Mouse (Mus musculus) embryonic facial prominence, embryonic 11.5 days (tissue): ENCODE measurements at regions not wholly inside any gene's neighbourhood (a gene's known extent, or its start where the extent isn't known, plus 50 kb on each side); places are given as distances from the start of the nearest gene placed in this dataset.

Experiments used
- ATAC-seq: fragments of 200-750 bp; cut with Nextera tagmentation; replicated peaks from 2 replicates; pipeline ENCODE4 v1.8.0; 2017; ENCODE audit warnings: low read depth; ENCODE audit not compliant: insufficient number of reproducible peaks, low FRiP score, low TSS enrichment
- DNase-seq: peaks from one replicate; pipeline ENCODE4 v3.0.0-alpha.2; 2015; ENCODE audit warnings: low spot score
- H3K27ac ChIP-seq: fragments of 300-500 bp; sonication (generic); replicated peaks from 2 replicates; pipeline ENCODE4 v1.5.1; 2014; ENCODE audit warnings: mild to moderate bottlenecking, low read depth, low read length, control low read depth
- H3K27me3 ChIP-seq: fragments of 300-500 bp; sonication (generic); 2 replicates; pipeline ENCODE4 v1.6.1; 2014; ENCODE audit warnings: mild to moderate bottlenecking, low read length, moderate library complexity, mixed read lengths; ENCODE audit not compliant: control insufficient read depth, insufficient read depth
- H3K36me3 ChIP-seq: fragments of 300-500 bp; sonication (generic); replicated peaks from 2 replicates; pipeline ENCODE4 v1.6.1; 2014; ENCODE audit warnings: low read depth, mild to moderate bottlenecking, low read length, moderate library complexity, mixed read lengths; ENCODE audit not compliant: control insufficient read depth, insufficient read depth
- H3K4me1 ChIP-seq: fragments of 300-500 bp; sonication (generic); 2 replicates; pipeline ENCODE4 v1.6.1; 2014; ENCODE audit warnings: low read length, mixed read lengths; ENCODE audit not compliant: control insufficient read depth, insufficient read depth
- H3K4me2 ChIP-seq: fragments of 300-500 bp; sonication (generic); 2 replicates; pipeline ENCODE4 v1.6.1; 2014; ENCODE audit warnings: low read depth, mild to moderate bottlenecking, control low read depth, low read length, moderate library complexity
- H3K4me3 ChIP-seq: fragments of 300-500 bp; sonication (generic); 2 replicates; pipeline ENCODE4 v1.5.1; 2014; ENCODE audit warnings: low read depth, low read length, control low read depth
- H3K9ac ChIP-seq: fragments of 300-500 bp; sonication (generic); replicated peaks from 2 replicates; pipeline ENCODE4 v1.6.1; 2014; ENCODE audit warnings: mild to moderate bottlenecking, control low read depth, low read length
- H3K9me3 ChIP-seq: fragments of 300-500 bp; sonication (generic); replicated peaks from 2 replicates; pipeline ENCODE4 v1.6.1; 2016; ENCODE audit warnings: mild to moderate bottlenecking, low read length, inconsistent platforms, mixed read lengths; ENCODE audit not compliant: control insufficient read depth
- WGBS: fragments of 180-500 bp; shearing (Covaris S2); extraction: QIAGEN DNeasy Blood & Tissue Kit; methylation state at CpG from one replicate; pipeline ENCODE4 v1.1.7; 2014; 5-methylcytosine and 5-hydroxymethylcytosine counted together

DNA sequence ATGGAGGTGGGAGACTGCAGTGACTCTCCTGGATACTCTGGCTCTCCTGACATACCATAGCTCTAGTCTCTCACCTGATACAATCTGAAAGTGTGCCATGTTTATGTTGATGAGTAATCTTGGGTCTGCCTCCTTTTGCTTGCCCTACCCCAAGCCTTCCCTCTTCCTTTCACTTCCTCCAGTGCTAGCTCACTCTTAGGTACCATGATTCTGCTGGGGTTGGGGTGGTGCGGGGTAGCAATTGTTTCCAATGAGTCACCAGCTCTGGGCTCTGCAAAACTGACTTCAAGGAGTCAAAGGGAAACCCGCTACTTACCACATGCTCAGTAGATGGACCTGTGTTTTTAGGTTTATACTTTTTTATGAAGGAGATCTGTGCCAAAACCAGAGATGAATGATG, 89.3 kb upstream of the Cdkn3 start:
- ATAC-seq = no peak

DNA sequence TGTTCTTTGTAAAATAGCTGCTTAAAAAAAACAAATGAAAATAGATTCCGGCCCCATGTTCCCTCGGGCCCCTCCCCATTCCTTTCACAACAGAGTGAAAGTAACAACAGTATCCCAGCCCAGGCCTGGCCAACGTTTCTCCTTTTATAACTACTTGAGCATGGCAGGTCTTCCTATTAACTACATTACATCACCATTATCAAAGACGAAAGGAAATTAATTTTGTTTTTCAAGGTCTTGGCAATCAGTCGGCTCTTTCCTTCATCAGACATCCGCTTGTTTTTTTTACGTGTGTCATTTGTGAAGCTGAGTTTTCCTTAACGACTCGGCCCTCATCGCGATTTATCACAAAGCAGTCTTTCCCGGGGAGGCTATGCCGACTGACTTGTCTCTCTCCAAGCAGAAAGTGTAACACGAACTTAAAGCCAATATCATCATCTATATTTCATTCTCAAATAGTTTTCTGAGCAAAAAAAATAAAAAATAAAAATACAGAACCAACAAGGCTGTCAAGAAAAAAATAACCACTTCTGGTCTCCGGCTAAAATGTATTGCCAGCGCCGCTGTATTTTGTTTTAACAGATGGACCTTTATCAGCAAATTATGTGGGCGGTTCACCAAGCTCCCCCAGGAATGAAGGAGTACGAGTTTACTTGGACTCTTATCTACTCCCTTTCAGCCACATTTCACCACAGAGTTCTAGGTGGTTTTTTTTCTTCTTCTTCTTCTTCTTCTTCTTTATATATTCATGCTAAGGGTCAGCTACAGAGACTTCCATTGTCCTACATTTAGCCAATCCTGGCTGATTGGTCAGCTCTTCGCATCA, 89.9 kb upstream of the Cdkn3 start:
- DNase-seq = peak; percentile 25
- no peaks in the 10 kb centered on the region for H3K27me3 ChIP-seq
- no peak overlapping the region for H3K4me2 ChIP-seq
- no peaks in the 10 kb centered on the region for H3K4me1 ChIP-seq
- no peak for ATAC-seq
- 76% methylated on average over 20 of the region's 20 CpGs for WGBS
- H3K4me3 ChIP-seq = no peak overlapping the region
- no peak overlapping the region for H3K9ac ChIP-seq
- no peaks in the 10 kb centered on the region for H3K36me3 ChIP-seq
- no peak overlapping the region for H3K27ac ChIP-seq
- H3K9me3 ChIP-seq = no peaks in the 10 kb centered on the region

More for the DNA sequence above, 89.3 kb upstream of the Cdkn3 start:
- H3K27ac ChIP-seq = no peak overlapping the region
- no peak overlapping the region for H3K9ac ChIP-seq
- H3K36me3 ChIP-seq = no peaks in the 10 kb centered on the region
- no peaks in the 10 kb centered on the region for H3K9me3 ChIP-seq
- 93% methylated on average over 2 of the region's 2 CpGs for WGBS
- H3K4me3 ChIP-seq = no peak overlapping the region
- no peaks in the 10 kb centered on the region for H3K4me1 ChIP-seq
- H3K27me3 ChIP-seq = no peaks in the 10 kb centered on the region
- no peak for DNase-seq
- no peak overlapping the region for H3K4me2 ChIP-seq

DNA sequence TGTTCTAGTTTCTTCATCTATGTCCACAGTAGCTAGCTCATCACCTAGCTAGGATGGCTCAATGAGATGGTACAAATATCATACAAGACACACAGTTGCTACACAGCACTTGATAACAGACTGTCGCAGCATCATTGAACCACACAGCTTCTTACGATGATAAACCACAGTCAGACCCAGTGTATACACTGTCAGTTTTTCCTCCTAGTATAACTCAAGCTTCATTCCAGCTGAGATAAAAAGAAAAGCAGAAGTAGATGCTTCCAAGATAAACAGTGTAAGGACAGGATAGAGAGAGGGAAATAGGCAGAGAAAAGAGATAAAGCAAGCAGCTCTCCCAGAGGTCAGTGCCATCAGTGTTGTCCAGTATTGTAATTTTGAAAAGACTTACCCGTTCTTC, 92.1 kb upstream of the Cdkn3 start:
- Histone ChIP-seq H3K36me3 (no peaks in the 10 kb centered on the region), H3K4me2 (no peak overlapping the region), H3K9me3 (no peaks in the 10 kb centered on the region), H3K9ac (no peak overlapping the region), H3K4me1 (no peaks in the 10 kb centered on the region), H3K27me3 (no peaks in the 10 kb centered on the region), H3K4me3 (no peak overlapping the region), H3K27ac (no peak overlapping the region)
- ATAC-seq (no peak), DNase-seq (no peak)
- 89% methylated on average over 3 of the region's 3 CpGs for WGBS

DNA sequence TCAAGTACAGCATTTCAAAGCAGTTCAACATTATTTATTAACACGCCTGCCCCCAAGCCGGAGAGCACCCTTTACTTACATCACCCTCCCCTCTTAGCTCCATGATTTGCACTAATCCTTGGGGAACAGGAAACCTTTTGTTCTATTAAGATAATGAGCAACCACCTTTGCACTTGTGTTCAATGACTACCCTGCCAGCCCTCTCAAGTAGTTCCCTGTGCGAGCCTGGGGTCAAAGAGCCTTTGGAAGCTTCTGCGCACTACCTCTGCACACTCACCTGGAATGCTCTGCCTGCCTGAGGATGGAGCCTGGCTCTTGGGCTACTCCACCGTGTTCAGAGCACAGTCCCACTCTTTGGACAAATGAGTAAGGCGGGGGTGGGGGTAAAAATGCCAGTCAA, 96.0 kb upstream of the Cdkn3 start:
- H3K27ac ChIP-seq = no peak overlapping the region
- no peak overlapping the region for H3K4me2 ChIP-seq
- no peaks in the 10 kb centered on the region for H3K27me3 ChIP-seq
- H3K9ac ChIP-seq = no peak overlapping the region
- no peaks in the 10 kb centered on the region for H3K9me3 ChIP-seq
- peaks cover 4% of the 10 kb centered on the region for H3K4me1 ChIP-seq
- H3K36me3 ChIP-seq = no peaks in the 10 kb centered on the region
- ATAC-seq (no peak), DNase-seq (no peak)
- H3K4me3 ChIP-seq = no peak overlapping the region
- 70% methylated on average over 6 of the region's 6 CpGs for WGBS

DNA sequence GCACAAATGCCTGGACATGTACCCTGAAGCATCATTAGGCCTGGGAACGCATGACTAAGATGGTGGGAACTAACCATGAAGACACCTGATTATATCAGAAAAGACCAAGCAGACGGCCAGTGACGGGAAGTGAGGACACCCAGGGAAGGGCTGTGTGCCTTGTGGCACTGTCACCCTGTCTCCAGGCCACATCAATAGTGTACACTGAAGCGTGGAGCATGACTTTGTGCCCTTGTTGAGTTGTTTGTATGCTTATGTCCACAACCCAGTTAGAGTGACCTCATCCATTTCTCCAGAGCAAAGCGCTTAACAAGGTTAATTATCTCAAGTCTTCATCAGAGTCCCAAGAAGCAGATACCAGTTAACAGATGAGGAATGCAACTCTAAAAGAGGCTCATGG, 96.8 kb upstream of the Cdkn3 start:
- DNase-seq (no peak), ATAC-seq (no peak)
- WGBS = 75% methylated on average over 5 of the region's 5 CpGs
- Histone ChIP-seq H3K4me1 (peaks cover 4% of the 10 kb centered on the region), H3K27me3 (no peaks in the 10 kb centered on the region), H3K36me3 (no peaks in the 10 kb centered on the region), H3K27ac (no peak overlapping the region), H3K4me3 (no peak overlapping the region), H3K4me2 (no peak overlapping the region), H3K9ac (no peak overlapping the region), H3K9me3 (no peaks in the 10 kb centered on the region)

DNA sequence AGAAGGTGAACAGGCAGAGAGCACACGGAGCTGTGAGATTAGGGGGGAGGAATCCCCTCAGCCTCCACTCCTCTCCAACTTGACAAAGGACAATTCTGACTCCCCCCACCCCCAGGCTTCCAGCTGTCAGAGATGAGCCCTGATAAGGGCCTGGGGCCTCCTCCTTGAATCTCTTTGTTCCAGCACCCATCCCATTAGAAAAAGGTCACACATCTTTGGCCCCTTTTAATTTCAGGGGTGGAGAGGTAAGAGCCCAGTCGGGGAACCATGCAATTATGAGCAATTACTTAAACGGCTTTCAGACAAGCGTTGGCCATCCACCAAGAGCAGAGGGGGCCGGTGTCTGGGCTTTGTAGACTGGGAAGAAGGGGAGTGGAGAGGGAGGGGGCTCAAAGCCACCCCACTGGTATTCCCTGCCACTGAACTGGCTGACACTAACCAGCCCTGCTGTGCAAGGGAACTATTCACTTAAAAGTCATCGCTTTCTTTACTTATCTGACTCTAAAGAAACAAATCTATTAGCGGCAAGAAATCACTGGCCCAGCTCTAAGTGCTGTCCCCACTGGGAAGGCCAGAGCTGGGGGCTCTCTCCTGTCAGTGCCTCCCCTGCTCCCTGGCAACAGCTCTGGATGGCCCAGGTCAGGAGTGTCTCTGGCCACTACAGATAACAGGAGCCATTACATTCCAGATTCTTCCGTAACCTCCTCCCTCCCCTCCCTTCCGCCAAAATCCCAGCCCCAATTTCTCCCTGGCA, 98.4 kb upstream of the Cdkn3 start:
- no peak overlapping the region for H3K4me3 ChIP-seq
- no peak overlapping the region for H3K27ac ChIP-seq
- ATAC-seq (peak; percentile 66), DNase-seq (peak; percentile 48)
- H3K36me3 ChIP-seq = no peaks in the 10 kb centered on the region
- H3K9ac ChIP-seq = no peak overlapping the region
- H3K4me1 ChIP-seq = peaks cover 4% of the 10 kb centered on the region
- 8% methylated on average over 9 of the region's 9 CpGs for WGBS
- H3K9me3 ChIP-seq = no peaks in the 10 kb centered on the region
- H3K4me2 ChIP-seq = no peak overlapping the region
- no peaks in the 10 kb centered on the region; the same call in 1 of the 2 replicates for H3K27me3 ChIP-seq

DNA sequence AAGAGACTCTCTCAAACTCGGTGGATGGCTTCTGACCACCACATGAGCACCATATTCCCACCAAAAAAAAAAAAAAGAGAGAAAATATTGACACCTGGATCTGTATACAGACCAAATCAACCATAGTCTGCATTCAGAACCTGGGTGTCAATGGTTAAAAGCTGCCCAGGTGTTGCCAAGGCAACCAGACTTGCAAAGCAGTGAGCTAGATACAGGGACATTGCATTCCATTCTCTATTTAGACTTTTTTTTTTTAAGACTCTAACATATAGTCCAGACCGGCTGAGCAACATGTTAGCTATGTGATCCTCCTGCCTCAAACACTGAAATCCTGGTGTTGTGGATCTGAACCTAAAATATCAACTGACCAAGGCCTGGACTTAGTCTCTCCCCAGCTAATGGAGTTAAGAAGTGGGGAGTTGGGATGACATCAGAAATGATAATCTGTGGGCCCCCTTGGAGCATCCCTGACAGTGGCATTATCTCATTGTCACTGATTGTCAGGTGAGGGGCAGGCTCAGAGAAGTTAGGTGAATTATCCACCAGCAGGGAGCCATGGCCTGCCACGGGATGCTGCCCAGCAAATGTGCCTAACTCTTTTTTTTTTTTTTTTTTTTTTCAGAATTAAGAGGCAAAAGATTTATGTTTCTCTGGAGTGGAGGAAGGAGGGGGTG, 99.1 kb upstream of the Cdkn3 start:
- Histone ChIP-seq H3K4me1 (peaks cover 4% of the 10 kb centered on the region), H3K27me3 (no peaks in the 10 kb centered on the region; the same call in 1 of the 2 replicates), H3K36me3 (no peaks in the 10 kb centered on the region), H3K9ac (no peak overlapping the region), H3K4me2 (no peak overlapping the region), H3K27ac (no peak overlapping the region), H3K9me3 (no peaks in the 10 kb centered on the region), H3K4me3 (no peak overlapping the region)
- DNase-seq = peak; percentile 43
- peak; percentile 3; the same call in 1 of the 2 replicates for ATAC-seq
- WGBS = 27% methylated on average over 3 of the region's 3 CpGs
